Mouse (Mus musculus) bone marrow, adult 2 months (tissue): Measurements from ENCODE around the gene Cyp51.

Source experiments
- CTCF ChIP-seq: fragments of 200-500 bp; IDR thresholded peaks from 2 replicates; pipeline ENCODE4 v1.5.1; 2011; ENCODE audit warnings: low read length, control low read depth; ENCODE audit not compliant: control insufficient read depth, insufficient read depth
- POLR2A ChIP-seq: fragments of 200-500 bp; IDR thresholded peaks from 2 replicates; pipeline ENCODE4 v1.6.1; 2011; ENCODE audit warnings: low read depth, mild to moderate bottlenecking, control low read depth, low read length, borderline replicate concordance; ENCODE audit not compliant: control insufficient read depth

- TF ChIP-seq POLR2A (no peak), CTCF (no peak)
These were observed 763 bp downstream of the Cyp51 start for GRCm38 (mm10) chr5:4103626-4104340.
